21 mouse cellular contexts compared by ENCODE assay signal in genomic region chr6:140610117-140610516, GRCm38 (mm10). TPM values are rescaled to one million over a fixed set of nuclear protein-coding genes. Genes with fewer than 3 reads are reported as not detected.
DNase-seq lines count a peak whose midpoint lies in the region; ATAC-seq and TF ChIP-seq lines count a peak whose summit lies in the region.
"Had no signal": no experiment of that assay in that cellular context is flagged by ENCODE, and none has a peak within 500 bp of the region (broad histone marks: within the 10 kb centered on the region; RNA-seq: fewer than 3 reads in every experiment).

No protein-coding gene starts in this region.

- peak overlapping the region; percentile 21; the same call in 1 of the 2 replicates for H3K27ac ChIP-seq in macrophage
- no peak overlapping the region for H3K27ac ChIP-seq in forebrain, embryonic 13.5 days
- H3K27ac ChIP-seq: embryonic facial prominence, embryonic 10.5 days; forebrain, embryonic 10.5 days; forebrain, embryonic 15.5 days; heart, adult 2 months; heart, embryonic 15.5 days; hindbrain, embryonic 12.5 days; intestine, embryonic 15.5 days had no signal

- no peak for TF ChIP-seq CTCF in lung, adult 2 months (IDR thresholded peaks at IDR 0.05; ENCODE audit: insufficient read depth, low read length)

- no peak overlapping the region for H3K4me3 ChIP-seq in macrophage (ENCODE audit: inconsistent target)
- H3K4me3 ChIP-seq in lung, adult 2 months (replicated peaks; ENCODE audit: extremely low read depth, low read depth, low read length): no peak overlapping the region
- no peak overlapping the region for H3K4me3 ChIP-seq in forebrain, embryonic 13.5 days
- H3K4me3 ChIP-seq: embryonic facial prominence, embryonic 10.5 days; forebrain, embryonic 10.5 days; forebrain, embryonic 15.5 days; heart, adult 2 months; heart, embryonic 15.5 days; hindbrain, embryonic 12.5 days; intestine, embryonic 15.5 days had no signal

- peak; percentile 44 for DNase-seq in splenic B cell, adult 2 months (ENCODE audit: low read depth, low spot score)
- no peak for DNase-seq in thymus, adult 18-20 months
- DNase-seq in lung, adult 2 months: no peak
- DNase-seq: adrenal gland, adult 8-10 months; cerebellum, adult 11-12 months; cerebellum, adult 9-10 months; cerebellum, postnatal 36 days; heart, adult 2 months; heart, postnatal 14 days had no signal

- no peaks in the 10 kb centered on the region for H3K9me3 ChIP-seq in forebrain, embryonic 13.5 days (replicated peaks)
- H3K9me3 ChIP-seq: embryonic facial prominence, embryonic 10.5 days; forebrain, embryonic 10.5 days; forebrain, embryonic 15.5 days; heart, embryonic 15.5 days; hindbrain, embryonic 12.5 days; intestine, embryonic 15.5 days had no signal

- H3K9ac ChIP-seq in forebrain, embryonic 13.5 days: no peak overlapping the region
- H3K9ac ChIP-seq: forebrain, embryonic 15.5 days; heart, embryonic 15.5 days; hindbrain, embryonic 12.5 days; intestine, embryonic 15.5 days had no signal

- no peak for TF ChIP-seq POLR2A in lung, adult 2 months (IDR thresholded peaks at IDR 0.05; ENCODE audit: borderline replicate concordance, extremely low read depth, low read depth, low read length)

- H3K79me2 ChIP-seq in macrophage (ENCODE audit: inconsistent target): no peaks in the 10 kb centered on the region

- H3K36me3 ChIP-seq in macrophage (ENCODE audit: inconsistent target): no peaks in the 10 kb centered on the region
- no peaks in the 10 kb centered on the region for H3K36me3 ChIP-seq in splenic B cell, adult 2 months (ENCODE audit: control insufficient read depth, insufficient read depth, low read length, poor library complexity, severe bottlenecking)
- H3K36me3 ChIP-seq in forebrain, embryonic 13.5 days (ENCODE audit: poor library complexity, severe bottlenecking): no peaks in the 10 kb centered on the region
- H3K36me3 ChIP-seq: embryonic facial prominence, embryonic 10.5 days; forebrain, embryonic 10.5 days; forebrain, embryonic 15.5 days; heart, embryonic 15.5 days; hindbrain, embryonic 12.5 days; intestine, embryonic 15.5 days had no signal

- H3K4me2 ChIP-seq in forebrain, embryonic 13.5 days: no peak overlapping the region
- H3K4me2 ChIP-seq: forebrain, embryonic 15.5 days; heart, embryonic 11.5 days; heart, embryonic 15.5 days; hindbrain, embryonic 12.5 days; intestine, embryonic 15.5 days had no signal

- ATAC-seq in activated CD4-positive, CD25-positive, alpha-beta regulatory T cell, adult 4 months: peak; percentile 11
- ATAC-seq in granulocyte monocyte progenitor cell, adult 5-6 weeks (replicated peaks; ENCODE audit: poor library complexity, severe bottlenecking): peak; percentile 64
- no peak for ATAC-seq in forebrain, embryonic 13.5 days
- ATAC-seq: forebrain, embryonic 15.5 days; hindbrain, embryonic 16.5 days; intestine, embryonic 15.5 days had no signal

- no peaks in the 10 kb centered on the region for H3K4me1 ChIP-seq in lung, adult 2 months (ENCODE audit: control insufficient read depth, insufficient read depth, low read length)
- H3K4me1 ChIP-seq in forebrain, embryonic 13.5 days: 0 out of 2 replicates have a peak, but pooled peaks cover 7% of the 10 kb centered on the region
- H3K4me1 ChIP-seq: forebrain, embryonic 15.5 days; hindbrain, embryonic 12.5 days; intestine, embryonic 15.5 days had no signal

- 10% methylated on average over 4 of the region's 5 CpGs for WGBS in macrophage (ENCODE audit: missing documents)
- WGBS in lung, adult 2 months: 76% methylated on average over 5 of the region's 5 CpGs
- WGBS in forebrain, embryonic 13.5 days: 90% methylated on average over 5 of the region's 5 CpGs

- no peaks in the 10 kb centered on the region for H3K27me3 ChIP-seq in splenic B cell, adult 2 months (ENCODE audit: control insufficient read depth, insufficient read depth, low read length, poor library complexity, severe bottlenecking)
- H3K27me3 ChIP-seq in forebrain, embryonic 13.5 days: no peaks in the 10 kb centered on the region
- H3K27me3 ChIP-seq: forebrain, embryonic 15.5 days; heart, embryonic 15.5 days; hindbrain, embryonic 12.5 days; intestine, embryonic 15.5 days had no signal

RNA-seq across cellular contexts. Expression of gene Aebp2, which starts 12.3 kb away (rescaled TPM):
- polyA plus RNA-seq in activated CD4-positive, CD25-positive, alpha-beta regulatory T cell, adult 4 months (2017; shearing (Covaris generic)): 10 to 100 TPM; 32.1 to 38.6 TPM
- total RNA-seq in granulocyte monocyte progenitor cell, adult 5-6 weeks (2014; fragmentation: Nextera tagmentation): 32.0 and 38.7 TPM in 2 replicates
- 39.4 and 55.3 TPM in 2 replicates for total RNA-seq in granulocyte monocyte progenitor cell, adult 5-6 weeks (2017)
- total RNA-seq in macrophage (2018; cell fraction: chromatin; rRNA removed): 100 to 1,000 TPM in 25 of 26 experiments, 10 to 100 TPM in 1; 88.7 to 529 (median 152) TPM
- 100 to 1,000 TPM in 1 of 26 experiments, 10 to 100 TPM in 25; 32.7 to 105 (median 40.0) TPM for total RNA-seq in macrophage (2018; cell fraction: cytosol; rRNA removed)
- 100 to 1,000 TPM in 15 of 26 experiments, 10 to 100 TPM in 11; 72.8 to 350 (median 139) TPM for total RNA-seq in macrophage (2018; cell fraction: nucleus; rRNA removed)
- polyA plus RNA-seq in macrophage (2018): 29.6 to 32.7 TPM (median 32.3 TPM) in 3 replicates
- 30.3 and 31.7 TPM in 2 replicates for polyA plus RNA-seq in lung, adult 2 months (2012; rRNA removed)
- polyA plus RNA-seq in forebrain, embryonic 13.5 days (2015; fragmentation: Nextera tagmentation; extraction: Ambion mirVana): 8.8 and 10.2 TPM in 2 replicates
